Mouse (Mus musculus) A20 (cell line): Measurements from ENCODE around the gene Lrrc74a.
A peak's percentile ranks its signal among the peaks of the same experiment; 100 is the strongest.

ENCODE experiments used
- DNase-seq: peaks from one replicate; pipeline ENCODE4 v3.0.0-alpha.2; 2011; ENCODE audit warnings: low read depth, low spot score

The Lrrc74a gene

GRCm38 (mm10) chr12:86719961-86720639 lies 14.1 kb upstream of the Lrrc74a start:
- DNase-seq: no peak

DNA sequence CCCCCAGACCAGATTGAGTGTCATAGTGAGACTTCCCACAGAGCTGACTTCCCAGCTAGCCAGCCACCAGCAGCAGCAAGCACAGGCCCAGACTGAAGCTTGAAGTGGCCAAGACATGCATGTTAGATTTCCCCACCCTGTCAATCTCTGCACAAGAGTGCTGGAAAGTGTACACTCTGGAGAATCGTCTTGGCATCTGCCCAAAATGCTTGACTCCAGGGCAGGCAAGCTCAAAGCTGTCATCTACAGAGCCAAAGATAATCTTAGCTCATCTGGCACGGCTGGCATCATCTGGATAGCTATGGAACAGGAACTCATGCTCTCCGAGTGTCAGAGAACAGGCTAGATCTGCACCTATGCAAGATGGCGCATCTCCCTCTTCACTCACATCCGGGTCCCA lies 12.7 kb upstream of the Lrrc74a start:
- no peak for DNase-seq

DNA sequence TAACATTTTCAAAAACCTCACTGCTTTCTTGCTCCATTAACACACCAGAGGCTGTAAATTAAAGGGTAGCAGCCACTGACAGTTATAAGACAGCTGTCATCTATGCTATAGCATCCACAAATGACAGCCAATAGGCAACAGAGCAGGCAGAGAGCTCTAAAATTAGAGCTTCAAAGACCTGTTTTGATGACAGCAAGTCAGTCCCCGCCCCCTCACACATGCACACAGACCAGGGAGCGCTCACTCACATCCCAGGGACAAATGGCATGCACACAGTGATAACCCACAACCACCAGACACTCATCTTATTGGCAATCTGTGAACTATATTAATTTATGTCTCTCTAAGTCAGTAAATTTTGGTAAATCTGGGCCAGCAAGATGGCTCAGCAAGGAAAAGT lies 9.9 kb upstream of the Lrrc74a start:
- no peak for DNase-seq

- no peak for DNase-seq
These were observed 8.5 kb upstream of the Lrrc74a start for GRCm38 (mm10) chr12:86725706-86726105.

DNA sequence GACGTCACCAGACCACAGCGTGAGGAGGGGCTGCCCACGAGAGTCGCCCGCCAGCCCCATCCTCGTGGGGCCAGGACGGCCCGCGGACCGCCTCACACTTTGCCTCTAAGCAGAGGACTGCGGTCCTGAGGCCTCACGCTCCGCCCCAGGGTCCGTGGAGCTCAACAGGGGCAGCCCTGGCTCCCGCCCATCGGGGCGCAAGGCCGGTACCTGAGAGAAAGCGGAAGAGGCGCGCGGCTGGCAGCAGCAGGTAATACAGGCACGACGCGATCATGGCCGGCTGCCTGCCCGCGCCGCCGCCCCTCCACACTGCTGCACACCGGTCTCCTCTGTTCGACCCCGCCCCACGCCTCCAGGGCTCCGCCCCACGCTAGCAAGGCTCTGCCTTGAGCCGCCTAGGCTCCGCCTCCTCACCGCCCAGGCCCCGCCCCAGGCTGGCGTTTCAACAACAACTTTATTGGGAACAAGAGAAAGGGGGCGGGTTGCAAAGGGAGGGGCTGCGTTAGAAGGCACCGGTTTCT lies 8.0 kb upstream of the Lrrc74a start, which contains the start of gene Angel1:
Angel1 (minus strand) TSS at position 341 of the 521 bp plus-strand sequence.
- DNase-seq: peak; percentile 98

- DNase-seq: no peak
These were observed 26.9 kb downstream of the Lrrc74a start for GRCm38 (mm10) chr12:86761036-86761435.

GRCm38 (mm10) chr12:86764060-86764459 lies 29.9 kb downstream of the Lrrc74a start:
- no peak for DNase-seq

GRCm38 (mm10) chr12:86766467-86766866 lies 32.3 kb downstream of the Lrrc74a start:
- DNase-seq: peak; percentile 12

DNA sequence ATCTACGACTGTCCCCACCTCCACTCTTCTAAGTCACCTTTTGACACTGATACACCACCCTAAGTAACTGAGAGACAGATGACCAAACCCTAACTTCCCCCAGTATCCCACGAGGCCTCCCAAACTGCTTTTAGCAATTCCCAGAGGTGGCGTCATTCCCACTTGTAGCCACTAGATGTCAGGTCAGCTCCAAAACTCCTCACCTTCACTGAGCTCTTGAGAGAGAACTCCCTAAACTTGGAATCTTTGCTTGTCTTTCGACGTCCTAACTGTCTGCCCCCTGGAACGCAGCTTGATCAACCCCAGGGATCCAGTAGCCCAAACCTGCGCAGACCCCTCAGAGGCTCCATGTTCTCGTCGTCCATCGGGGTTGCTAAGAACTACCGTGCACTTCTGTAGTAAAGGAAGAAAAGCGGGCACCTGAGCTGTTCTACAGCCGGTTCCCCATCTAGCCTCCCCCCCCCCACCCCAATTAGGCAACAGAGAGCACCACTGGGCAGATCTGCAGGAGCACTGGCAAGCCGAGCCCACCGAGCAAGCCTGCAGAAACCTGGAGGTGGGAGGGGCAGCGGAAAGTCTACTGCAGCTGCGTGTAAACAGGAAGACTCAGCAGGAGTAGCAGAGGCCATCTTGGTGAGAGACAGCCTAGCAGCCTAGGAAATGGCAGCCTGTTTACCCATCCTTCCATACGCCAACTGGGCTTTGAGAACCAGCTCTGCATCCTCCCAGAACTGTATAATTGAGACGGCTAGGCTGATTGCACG lies 33.9 kb downstream of the Lrrc74a start:
- DNase-seq: peak; percentile 37

GRCm38 (mm10) chr12:86768986-86769580 lies 34.9 kb downstream of the Lrrc74a start:
- DNase-seq: peak; percentile 63

GRCm38 (mm10) chr12:86769819-86770218 lies 35.6 kb downstream of the Lrrc74a start:
- no peak for DNase-seq

GRCm38 (mm10) chr12:86770261-86770670 lies 36.1 kb downstream of the Lrrc74a start:
- DNase-seq: no peak

DNA sequence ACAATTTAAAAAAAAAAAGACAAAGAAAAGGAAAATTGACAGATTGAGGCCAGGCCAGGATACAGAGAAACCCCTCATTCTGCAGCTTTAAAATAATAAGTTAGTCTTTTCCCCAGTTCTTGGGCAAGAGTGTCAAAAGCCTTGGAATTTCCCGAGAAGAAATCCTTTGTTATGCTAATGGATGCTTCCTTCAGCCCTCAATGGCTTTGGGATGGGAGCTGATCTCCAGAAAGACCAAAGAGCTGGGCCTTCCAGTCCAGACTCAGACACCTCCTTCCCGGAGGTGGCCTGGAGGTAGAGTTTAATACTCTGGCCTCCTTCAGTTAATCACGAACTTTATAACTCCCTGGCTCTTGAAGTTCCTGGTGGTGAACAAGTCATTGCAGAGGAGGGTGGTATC lies 36.8 kb downstream of the Lrrc74a start:
- DNase-seq: no peak

- DNase-seq: peak; percentile 90
These were observed 37.8 kb downstream of the Lrrc74a start for GRCm38 (mm10) chr12:86771823-86772427.

DNA sequence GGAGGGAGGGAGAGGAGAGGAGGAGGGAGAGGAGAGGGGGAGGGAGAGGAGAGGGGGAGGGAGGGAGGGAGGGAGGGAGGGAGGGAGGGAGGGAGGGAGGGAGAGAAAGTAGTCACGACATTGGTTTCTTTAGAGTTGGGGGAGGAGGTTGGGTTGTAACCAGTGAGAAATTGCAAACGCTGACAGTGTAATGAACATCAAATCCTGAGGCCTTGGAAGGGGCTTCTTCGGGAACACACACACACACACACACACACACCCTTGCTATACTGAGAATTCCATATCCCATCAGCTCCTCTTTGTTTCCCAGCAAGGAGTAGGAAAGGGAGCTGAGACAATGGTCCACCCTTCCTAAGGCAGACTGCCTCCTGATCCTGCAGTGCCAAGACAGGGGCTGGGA lies 38.4 kb downstream of the Lrrc74a start:
- no peak for DNase-seq

DNA sequence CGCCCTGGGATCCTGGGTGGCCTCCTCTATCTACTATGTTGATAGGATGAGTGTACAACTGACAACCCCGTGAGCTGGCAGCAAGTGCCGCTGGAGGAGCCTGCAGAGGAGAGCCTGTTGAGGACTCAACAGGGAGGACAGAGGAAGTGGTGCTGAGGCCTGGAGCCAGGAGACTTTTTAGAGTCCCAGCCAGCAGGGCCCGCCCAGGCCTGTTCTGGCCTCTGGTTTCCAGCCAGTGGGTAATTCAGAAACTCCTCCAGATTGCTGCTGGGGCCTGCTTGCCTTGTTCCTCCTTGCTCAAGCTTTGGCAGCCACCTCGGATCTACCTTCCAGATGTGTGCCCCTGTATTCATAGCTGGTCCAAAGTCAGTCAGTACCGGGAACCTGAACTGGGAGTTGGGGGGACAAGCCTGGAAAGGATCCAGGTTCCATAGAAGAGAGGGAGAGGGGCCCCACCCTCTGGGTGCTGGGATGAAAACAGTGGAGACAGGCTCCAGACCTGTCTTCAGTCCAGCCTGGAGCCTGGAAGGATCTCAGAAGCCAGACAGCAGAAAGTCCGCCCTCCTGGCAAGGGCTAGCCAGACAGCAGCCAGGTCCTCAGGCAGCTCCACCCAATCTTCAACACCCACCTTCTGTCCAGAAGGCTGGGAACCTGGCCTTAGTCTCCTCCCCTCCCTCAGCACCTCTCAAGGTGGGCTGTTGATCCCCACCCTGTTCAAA lies 41.6 kb downstream of the Lrrc74a start:
- DNase-seq: no peak

DNA sequence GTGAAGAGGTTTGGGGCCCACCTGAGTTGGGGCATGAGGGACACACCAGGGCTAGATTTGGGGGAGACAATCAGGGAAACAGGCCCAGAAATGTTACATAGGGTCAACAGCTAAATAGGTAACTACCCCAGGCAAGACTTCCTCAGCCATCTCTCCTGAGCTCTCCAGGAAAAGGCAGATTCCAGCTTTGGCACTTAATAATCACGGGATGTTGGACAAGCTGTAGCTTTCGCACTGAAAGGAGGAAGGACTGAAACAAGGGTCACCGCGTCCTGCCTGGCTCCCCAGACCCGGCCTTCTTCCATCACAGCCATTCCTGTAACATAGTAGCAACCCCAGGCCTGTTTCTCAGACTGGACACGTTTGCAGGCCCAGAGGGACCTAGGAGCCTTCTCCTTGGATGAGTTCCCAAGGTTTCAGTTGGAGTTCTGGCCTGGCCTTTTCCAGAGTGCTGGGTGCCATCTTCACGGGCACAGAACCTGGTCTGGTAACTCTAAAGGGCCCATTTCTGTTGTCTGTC lies 42.2 kb downstream of the Lrrc74a start:
- DNase-seq: no peak

DNA sequence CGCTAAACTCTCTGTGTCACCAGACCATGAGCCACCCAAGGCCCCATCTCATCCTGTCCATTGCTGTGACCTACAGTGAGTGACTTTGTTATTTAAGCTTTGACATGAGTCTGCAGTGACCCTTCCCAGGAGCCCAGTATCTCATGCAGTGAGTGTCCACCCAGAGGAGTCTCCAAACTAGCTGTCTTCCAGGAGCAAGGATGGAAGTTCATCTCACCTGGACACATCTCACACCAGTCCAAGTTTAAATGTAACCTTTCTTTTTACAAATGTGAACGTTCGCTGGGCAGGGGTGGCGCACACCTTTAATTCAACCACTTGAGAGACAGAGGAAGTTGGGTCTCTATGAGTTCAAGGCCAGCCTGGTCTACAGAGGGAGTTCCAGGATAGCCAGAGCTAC lies 44.4 kb downstream of the Lrrc74a start:
- no peak for DNase-seq

DNA sequence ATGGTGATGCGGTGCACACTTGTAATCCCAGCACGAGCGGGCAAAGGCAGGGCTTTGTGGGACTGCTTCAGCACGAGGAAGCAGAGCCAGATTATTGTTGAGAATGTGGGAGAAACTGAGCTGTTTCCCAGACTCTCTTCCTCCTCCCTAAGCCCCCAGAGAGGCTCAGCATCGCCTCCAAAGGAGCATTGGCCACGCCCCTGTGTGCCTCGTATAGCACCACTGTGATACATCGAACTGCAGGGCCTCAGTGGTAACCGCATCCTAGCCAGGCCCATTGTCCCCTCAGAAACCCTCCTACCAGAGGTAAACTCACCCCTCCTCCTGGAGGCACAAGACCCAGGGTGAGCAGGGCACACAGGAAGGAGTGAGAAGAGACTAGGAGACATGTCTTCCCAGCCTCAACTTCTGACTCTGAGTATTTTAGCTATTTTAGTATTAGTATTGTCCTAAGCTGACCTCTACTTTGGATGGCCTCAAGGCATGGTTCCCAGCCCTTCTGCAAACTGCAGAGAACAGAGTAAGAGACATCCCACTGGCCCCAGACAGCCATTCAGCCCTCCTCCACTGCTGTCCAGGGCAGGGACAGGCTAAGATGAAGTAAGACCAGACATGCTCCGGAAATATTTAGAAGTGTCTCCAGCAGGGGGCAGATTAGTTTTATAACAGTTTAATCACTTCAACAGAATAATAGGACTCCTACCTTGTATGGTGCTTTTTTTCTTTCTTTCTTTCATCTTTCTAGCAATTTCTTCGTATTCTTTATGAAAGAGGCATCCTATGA lies 45.2 kb downstream of the Lrrc74a start:
- DNase-seq: peak; percentile 53

- no peak for DNase-seq
These were observed 47.6 kb downstream of the Lrrc74a start for GRCm38 (mm10) chr12:86781654-86782202.
